9 mouse cellular contexts compared by ENCODE assay signal in the genomic region with DNA sequence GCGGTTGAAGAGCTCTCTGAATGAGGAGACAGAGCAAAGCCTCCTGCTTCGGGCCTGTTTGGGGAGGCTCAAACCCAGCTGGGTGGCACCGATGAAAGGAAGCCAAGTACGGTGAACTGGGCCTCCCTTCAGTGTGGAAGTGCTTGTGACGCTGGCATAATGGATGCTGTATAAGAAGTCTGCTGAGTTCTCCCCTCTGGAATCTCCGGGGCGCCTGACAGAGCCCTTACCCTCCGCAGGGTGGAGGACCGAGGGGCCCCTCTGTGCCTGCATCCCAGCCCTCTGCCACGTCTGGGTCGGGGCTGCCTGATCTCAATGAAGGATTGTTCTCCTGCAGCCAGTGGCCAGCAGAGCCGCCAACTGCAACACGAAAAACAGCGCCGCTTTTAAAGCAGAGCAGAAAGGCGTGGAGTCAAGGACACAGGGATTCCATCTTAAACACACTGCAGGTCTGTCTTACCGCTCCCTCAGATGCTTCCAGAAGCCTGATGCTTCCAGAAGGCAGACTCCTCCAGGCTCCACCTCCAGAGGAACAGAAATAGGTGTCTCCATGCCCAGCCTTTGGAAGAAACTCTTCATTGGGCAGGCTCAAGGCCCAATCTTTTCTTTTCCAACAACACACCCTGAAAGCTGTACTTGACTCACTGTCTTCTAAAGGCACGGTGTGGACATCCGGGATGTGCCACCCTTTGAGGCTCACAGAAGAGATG.
DNase-seq lines count a peak whose midpoint lies in the region; ATAC-seq and TF ChIP-seq lines count a peak whose summit lies in the region.
"Had no signal": no experiment of that assay in that cellular context is flagged by ENCODE, and none has a peak within 500 bp of the region (broad histone marks: within the 10 kb centered on the region; RNA-seq: fewer than 3 reads in every experiment).

No protein-coding gene starts in this region.

- H3K4me1 ChIP-seq in E14TG2a.4 (replicated peaks; ENCODE audit: low read depth, low read length), result peaks cover 13% of the 10 kb centered on the region
- peaks cover 36% of the 10 kb centered on the region for H3K4me1 ChIP-seq in limb, embryonic 12.5 days (replicated peaks)
- H3K4me1 ChIP-seq in stomach, embryonic 15.5 days, result 0 out of 2 replicates have a peak, but pooled peaks cover 4% of the 10 kb centered on the region

- H3K9me3 ChIP-seq in E14TG2a.4 (ENCODE audit: low read length), result no peaks in the 10 kb centered on the region
- no peaks in the 10 kb centered on the region for H3K9me3 ChIP-seq in limb, embryonic 12.5 days
- H3K9me3 ChIP-seq in stomach, embryonic 15.5 days, result no peaks in the 10 kb centered on the region

- H3K27me3 ChIP-seq in E14TG2a.4 (ENCODE audit: insufficient read depth, low read length), result 0 out of 2 replicates have a peak, but pooled peaks cover 3% of the 10 kb centered on the region
- H3K27me3 ChIP-seq in limb, embryonic 12.5 days, result peaks cover 3% of the 10 kb centered on the region; the same call in 1 of the 2 replicates
- H3K27me3 ChIP-seq in stomach, embryonic 15.5 days (replicated peaks), result no peaks in the 10 kb centered on the region

- no peaks in the 10 kb centered on the region for H3K36me3 ChIP-seq in E14TG2a.4 (ENCODE audit: insufficient read depth, low read length)
- no peaks in the 10 kb centered on the region for H3K36me3 ChIP-seq in limb, embryonic 12.5 days
- H3K36me3 ChIP-seq in stomach, embryonic 15.5 days, result no peaks in the 10 kb centered on the region

- WGBS in limb, embryonic 12.5 days, result 39% methylated on average over 19 of the region's 19 CpGs
- WGBS in stomach, embryonic 15.5 days, result 36% methylated on average over 19 of the region's 19 CpGs

- peak overlapping the region; percentile 57 for H3K4me3 ChIP-seq in E14TG2a.4 (replicated peaks; ENCODE audit: low read length)
- no peak overlapping the region for H3K4me3 ChIP-seq in limb, embryonic 12.5 days (replicated peaks)
- no peak overlapping the region for H3K4me3 ChIP-seq in stomach, embryonic 15.5 days (replicated peaks)

- H3K9ac ChIP-seq in limb, embryonic 12.5 days (replicated peaks), result peak overlapping the region; percentile 45; the same call in 1 of the 2 replicates
- no peak overlapping the region for H3K9ac ChIP-seq in stomach, embryonic 15.5 days
- H3K9ac ChIP-seq: liver, embryonic 14.5 days had no signal

- peak; percentile 77 for ATAC-seq in limb, embryonic 12.5 days (ENCODE audit: insufficient number of reproducible peaks, insufficient read depth, low FRiP score, low TSS enrichment, low read depth)
- ATAC-seq in stomach, embryonic 15.5 days (ENCODE audit: insufficient read depth, low FRiP score, low read depth), result peak; percentile 63; the same call in 1 of the 2 replicates

- H3K27ac ChIP-seq in limb, embryonic 12.5 days, result peak overlapping the region; percentile 86
- no peak overlapping the region for H3K27ac ChIP-seq in stomach, embryonic 15.5 days
- H3K27ac ChIP-seq: liver, embryonic 14.5 days had no signal

- TF ChIP-seq CTCF in E14TG2a.4 (conservative IDR thresholded peaks at IDR 0.05; ENCODE audit: low read length), result no peak

- H3K4me2 ChIP-seq in limb, embryonic 12.5 days, result peak overlapping the region; percentile 26
- H3K4me2 ChIP-seq in stomach, embryonic 15.5 days, result peak overlapping the region; percentile 29

- peak; percentile 11 for DNase-seq in R1 (ENCODE audit: low read depth, low spot score)
- DNase-seq in frontal cortex, postnatal 10 days (ENCODE audit: low spot score in 2 of 2), result peak; percentile 20 to 25
- no peak for DNase-seq in adrenal gland, adult 8-10 months
- DNase-seq in T-cell, adult 2 months (ENCODE audit: low spot score), result no peak
- DNase-seq in adrenal gland, postnatal 4 days (ENCODE audit: low spot score in 2 of 2), result no peak

Comparison
In these comparisons a context has a peak if more than half of its experiments do, and no peak if none do; other contexts are left out.
1. DNase-seq: peak in R1 (single experiment) and frontal cortex, postnatal 10 days (2 of 2); none in adrenal gland, adult 8-10 months (single experiment), T-cell, adult 2 months (single experiment) and adrenal gland, postnatal 4 days (0 of 2).